Mouse (Mus musculus) heart, adult 11 months (tissue): ENCODE data around the gene Prlr.
A peak's percentile ranks its signal among the peaks of the same experiment; 100 is the strongest.

Experiments
- DNase-seq: peaks from one replicate; pipeline ENCODE4 v3.0.0; 2022

The Prlr gene

GRCm38 (mm10) chr15:10338606-10339005 lies 161.6 kb downstream of the Prlr start:
- DNase-seq: peak; percentile 88

- DNase-seq: no peak
Measured at GRCm38 (mm10) chr15:10347044-10347443, 170.0 kb downstream of the Prlr start.

- no peak for DNase-seq
Measured at GRCm38 (mm10) chr15:10358039-10358948, 181.3 kb downstream of the Prlr start, which contains the start of gene Agxt2. Gene Agxt2, plus strand, starts transcription at chr15:10358532.

GRCm38 (mm10) chr15:10366331-10366730 lies 189.3 kb downstream of the Prlr start:
- DNase-seq: no peak

- DNase-seq: no peak
Measured at GRCm38 (mm10) chr15:10375404-10375803, 198.4 kb downstream of the Prlr start.

GRCm38 (mm10) chr15:10378338-10378959 lies 201.4 kb downstream of the Prlr start:
- no peak for DNase-seq

- no peak for DNase-seq
Measured at GRCm38 (mm10) chr15:10379757-10380458, 202.9 kb downstream of the Prlr start.

GRCm38 (mm10) chr15:10387263-10387662 lies 210.2 kb downstream of the Prlr start:
- no peak for DNase-seq
